Mouse (Mus musculus): ENCODE results near the gene Ralgapb.

DNA sequence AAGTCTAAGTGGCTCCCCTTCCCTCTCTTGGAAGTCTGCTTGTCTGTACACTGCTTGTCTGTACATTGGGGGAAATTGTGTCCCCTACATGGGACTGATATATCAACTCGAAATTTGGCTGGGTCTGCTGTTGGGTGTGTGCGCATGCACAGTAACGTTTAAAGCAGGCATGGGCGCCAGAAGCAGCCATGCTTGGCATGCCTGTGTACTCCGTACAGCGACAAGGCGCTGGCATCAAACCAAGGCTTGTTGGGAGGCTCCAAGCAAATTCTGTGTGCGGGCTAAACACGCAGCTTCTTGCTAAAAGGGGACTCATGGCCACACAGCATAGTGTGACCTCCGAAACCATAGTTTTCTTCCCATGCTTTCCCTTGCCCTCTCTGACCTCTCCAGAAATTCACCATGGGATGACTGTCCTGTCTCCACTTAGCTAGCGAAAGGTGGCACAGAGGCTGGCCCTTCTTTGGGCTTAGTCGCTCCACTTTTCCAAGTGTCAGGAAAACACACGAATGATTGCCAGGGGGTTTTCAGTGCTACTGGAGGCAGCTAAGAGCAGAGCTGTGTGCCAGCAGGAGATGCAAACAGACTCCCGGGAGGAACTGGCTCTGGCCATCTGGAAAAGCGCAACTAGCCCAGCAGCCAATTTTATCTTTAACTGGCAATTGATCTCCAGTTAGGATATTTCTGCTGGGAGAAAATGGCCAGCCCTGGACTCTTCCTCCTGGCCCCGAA, 114.6 kb downstream of the Ralgapb start:
- TF ChIP-seq CTCF (IDR thresholded peaks at IDR 0.05; ENCODE audit: extremely low read depth, insufficient read depth, low read length) (no peak), POLR2A (IDR thresholded peaks at IDR 0.05; ENCODE audit: extremely low read depth, insufficient read depth, low read length) (no peak)

All from cortical plate, adult 2 months (tissue).